Mouse (Mus musculus) spleen, adult 2 months (tissue): ENCODE results near the gene Carhsp1.

Experiments used
- CTCF ChIP-seq: fragments of 200-500 bp; IDR thresholded peaks from 2 replicates; pipeline ENCODE4 v1.5.1; 2011; ENCODE audit warnings: mild to moderate bottlenecking, inconsistent platforms; ENCODE audit not compliant: insufficient read depth, insufficient read length, insufficient replicate concordance; ENCODE audit errors: extremely low read depth
- POLR2A ChIP-seq: fragments of 200-500 bp; IDR thresholded peaks from 2 replicates; pipeline ENCODE4 v1.6.1; 2011; ENCODE audit warnings: low read depth, low read length, inconsistent platforms

DNA sequence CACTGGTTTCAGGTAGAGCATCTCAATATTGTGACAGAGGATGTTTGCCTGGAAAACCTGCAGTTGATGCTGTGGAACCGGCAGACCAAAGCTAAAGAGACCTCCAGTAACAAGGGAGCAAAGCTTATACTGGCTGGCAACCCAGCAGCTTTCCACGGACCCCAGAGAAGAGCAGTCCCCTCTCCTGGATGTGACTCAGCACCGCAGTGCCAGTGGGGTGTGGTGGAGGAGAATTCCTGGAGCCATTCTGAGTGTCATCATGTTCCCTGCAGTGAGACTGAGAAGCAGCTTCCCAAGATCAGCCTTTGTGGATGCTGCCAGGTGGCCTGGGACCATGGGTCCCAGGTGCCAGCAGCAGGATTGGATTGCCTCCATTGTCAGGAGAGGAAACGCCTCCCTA is 58.9 kb downstream of the Carhsp1 start:
- no peak for TF ChIP-seq POLR2A
- TF ChIP-seq CTCF = no peak
